Mouse (Mus musculus): ENCODE data around the gene Socs2. TPM values are rescaled to one million over a fixed set of nuclear protein-coding genes. Genes with fewer than 3 reads are reported as not detected.

Socs2 gene
- total RNA-seq, 2 experiments from 2014 or later, result 30.0 to 34.1 TPM

DNA sequence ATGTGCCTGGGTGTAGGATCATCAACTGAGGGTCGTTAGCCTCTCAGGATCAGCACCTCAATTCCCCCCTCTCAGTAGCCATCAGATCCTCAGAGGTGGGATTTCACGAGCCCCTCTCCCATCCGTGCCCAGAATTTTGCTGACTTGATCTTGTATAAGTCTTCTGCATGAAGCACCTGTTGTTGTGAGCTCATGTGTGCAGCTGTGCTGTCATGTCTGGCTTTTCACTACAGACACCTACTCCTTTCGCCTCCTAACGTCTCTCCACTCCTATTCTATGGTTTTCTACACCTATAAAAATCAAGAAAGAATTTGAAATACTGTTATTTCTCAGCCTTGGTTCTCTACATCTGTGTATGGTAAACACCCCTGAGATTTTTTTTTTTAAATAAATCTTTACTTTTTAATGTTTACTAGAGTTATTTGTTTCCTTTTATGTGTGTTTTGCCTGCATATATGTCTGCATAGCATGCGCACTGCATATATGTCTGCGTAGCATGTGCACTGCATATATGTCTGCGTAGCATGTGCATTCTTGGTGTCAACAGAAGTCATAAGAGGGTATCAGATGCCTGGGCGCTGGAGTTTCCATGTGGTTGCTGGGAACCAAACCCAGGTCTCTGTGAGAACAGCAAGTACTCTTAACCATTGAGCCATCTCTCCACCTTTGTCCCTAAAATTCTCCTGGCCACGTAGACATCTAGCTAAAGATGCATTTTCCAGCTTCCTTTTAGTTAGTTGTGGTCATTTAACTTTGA lies 74.0 kb downstream of the Socs2 start:
- no peak for DNase-seq

DNA sequence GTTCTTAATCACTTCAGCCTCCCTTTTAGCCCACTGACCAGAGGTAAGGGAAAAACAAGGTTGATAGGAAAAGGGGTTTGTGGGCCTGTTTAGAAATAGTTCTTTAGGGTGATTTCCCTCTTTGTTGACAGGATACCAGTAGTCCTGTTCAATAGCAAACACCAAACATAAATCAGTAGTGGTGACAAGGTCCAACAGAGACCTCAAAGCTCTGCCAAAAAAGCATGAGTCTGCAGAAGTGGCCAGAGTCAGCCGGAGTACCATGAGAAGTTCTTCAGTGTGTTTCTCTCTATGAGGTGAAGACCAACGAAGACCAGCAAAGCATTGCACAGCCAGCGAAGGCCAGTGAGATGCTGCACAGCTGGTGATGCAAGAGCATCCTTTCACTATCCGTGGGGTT lies 76.3 kb downstream of the Socs2 start:
- no peak for DNase-seq

DNA sequence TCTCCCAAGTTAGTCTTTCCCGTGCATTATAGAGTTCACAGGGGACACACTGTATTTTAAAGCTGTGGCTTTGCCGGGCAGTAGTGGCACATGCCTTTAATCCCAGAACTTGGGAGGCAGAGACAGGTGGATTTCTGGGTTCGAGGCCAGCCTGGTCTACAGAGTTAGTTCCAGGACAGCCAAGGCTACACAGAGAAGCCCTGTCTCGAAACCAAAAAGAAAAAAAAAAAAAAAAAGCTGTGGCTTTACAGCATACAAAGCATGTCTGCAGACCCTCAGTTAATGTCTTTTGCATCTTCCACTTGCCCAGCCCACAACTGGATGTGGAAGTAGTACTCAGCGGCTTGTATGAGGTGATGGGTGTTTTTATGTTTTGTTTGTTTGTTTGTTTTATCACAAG lies 79.4 kb downstream of the Socs2 start:
- DNase-seq, result no peak

DNA sequence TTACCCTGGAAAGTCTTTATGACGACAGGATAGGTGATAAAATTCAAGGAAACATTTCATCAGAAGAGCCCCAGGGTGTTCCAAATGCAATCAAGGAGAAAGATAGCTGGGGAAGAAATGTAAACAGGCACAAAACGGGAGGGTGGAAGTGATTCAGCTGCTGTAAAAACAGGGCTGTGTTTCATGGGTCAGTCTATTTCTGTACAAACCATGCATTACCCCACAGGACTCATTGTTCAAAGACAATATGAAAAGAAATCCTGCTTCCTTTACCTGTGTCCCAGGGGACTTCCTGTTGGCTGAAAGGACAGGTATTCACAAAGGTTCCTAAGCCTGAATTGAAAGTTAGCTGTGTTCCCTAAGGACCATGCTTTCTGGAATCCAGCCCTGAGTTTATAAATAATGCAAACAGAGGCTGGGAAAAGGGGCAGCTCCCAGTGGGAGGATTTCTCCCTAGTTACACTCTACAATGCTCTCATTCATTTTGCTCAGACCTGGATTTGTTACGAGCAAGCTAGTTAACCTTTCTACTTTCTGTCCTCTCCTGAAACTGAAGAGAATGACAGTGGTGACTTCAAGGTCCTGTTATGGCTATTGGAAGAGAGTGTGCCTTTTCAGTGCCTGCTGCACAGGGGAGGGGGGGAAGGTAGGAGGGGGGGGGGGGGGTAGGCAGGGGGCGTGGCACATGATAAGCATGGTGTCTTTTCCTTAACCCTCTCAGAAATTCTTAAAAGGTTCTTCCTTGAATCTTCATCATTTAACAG lies 80.0 kb downstream of the Socs2 start:
- DNase-seq, result no peak

Other genes with a start within 250 kb of the Socs2 start
- gene Cradd, start 93.0 kb downstream of the Socs2 start, total RNA-seq (2021), result 10 to 100 TPM in 1 of 2 experiments, 1 to 10 TPM in 1; 8.2 to 13.4 TPM
- gene Mrpl42, start 84.8 kb upstream of the Socs2 start, total RNA-seq (2021), result 100 to 1,000 TPM; 174 to 198 TPM
- gene Ube2n, start 98.0 kb upstream of the Socs2 start, total RNA-seq (2021), result 100 to 1,000 TPM; 114 to 116 TPM
- gene Nudt4, start 147.0 kb upstream of the Socs2 start, total RNA-seq (2021), result 100 to 1,000 TPM; 106 to 108 TPM